Mouse (Mus musculus): ENCODE data around the gene Sept8. TPM values are rescaled to one million over a fixed set of nuclear protein-coding genes. Genes with fewer than 3 reads are reported as not detected.

Gene Sept8
- polyA plus RNA-seq, 1 experiment from 2014 or later = 14.9 TPM

DNA sequence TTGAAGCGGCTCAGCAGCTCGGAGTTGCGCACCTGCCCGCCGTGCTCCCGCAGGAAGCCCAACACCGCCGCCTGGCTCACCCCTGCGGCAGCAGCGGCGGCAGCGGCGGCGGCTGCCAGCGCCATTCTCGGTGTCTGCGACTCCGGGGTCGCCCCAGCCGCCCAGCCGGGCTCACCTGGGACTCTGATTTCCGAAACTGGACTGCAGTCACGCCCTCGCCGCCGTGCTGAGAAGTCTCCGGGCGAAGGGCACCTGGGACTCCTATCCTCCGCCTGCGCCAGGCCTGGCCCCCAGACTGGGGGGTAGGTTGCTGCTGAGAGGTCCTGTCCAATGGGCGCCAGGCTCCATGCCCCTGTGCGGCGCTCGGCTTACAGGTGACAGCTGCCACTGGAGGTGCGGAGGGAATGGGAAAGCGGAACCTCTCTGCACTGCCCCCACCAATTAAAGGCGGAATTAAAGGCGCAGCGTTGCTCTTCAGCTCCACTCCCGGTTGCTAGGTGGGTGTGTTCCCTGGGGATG lies 39.2 kb upstream of the Sept8 start, which contains the start of the genes Gm9945 and Sowaha:
Gm9945 (plus strand) TSS at position 384 of the 519 bp plus-strand sequence.
Sowaha (minus strand) TSS at position 492 of the 519 bp plus-strand sequence.
- H3K9ac ChIP-seq (ENCODE audit: low read length) = 0 out of 2 replicates have a peak within 1 kb of the TSS, but pooled peaks have one; percentile 9
- ATAC-seq (ENCODE audit: low FRiP score) (0 out of 2 replicates have a peak, but pooled peaks have one; percentile 35), DNase-seq (ENCODE audit: low spot score, missing footprints) (peak; percentile 91)
- peaks cover 55% of the 10 kb centered on the region for H3K27me3 ChIP-seq (ENCODE audit: control insufficient read depth, insufficient read depth, low read length)
- H3K9me3 ChIP-seq (ENCODE audit: control insufficient read depth, low read length) = peaks cover 5% of the 10 kb centered on the region; the same call in 1 of the 2 replicates
- H3K4me1 ChIP-seq (ENCODE audit: control insufficient read depth, insufficient read depth, low read length) = peaks cover 17% of the 10 kb centered on the region
- H3K4me2 ChIP-seq = peak within 1 kb of the TSS; percentile 51
- 3% methylated on average over 40 of the region's 40 CpGs for WGBS
- no peak within 1 kb of the TSS for H3K27ac ChIP-seq (ENCODE audit: low read depth, low read length)
- H3K4me3 ChIP-seq (ENCODE audit: low read depth, low read length) = peak within 1 kb of the TSS; percentile 39
- no peaks in the 10 kb centered on the region for H3K36me3 ChIP-seq (ENCODE audit: control insufficient read depth, insufficient read depth, low read length)

DNA sequence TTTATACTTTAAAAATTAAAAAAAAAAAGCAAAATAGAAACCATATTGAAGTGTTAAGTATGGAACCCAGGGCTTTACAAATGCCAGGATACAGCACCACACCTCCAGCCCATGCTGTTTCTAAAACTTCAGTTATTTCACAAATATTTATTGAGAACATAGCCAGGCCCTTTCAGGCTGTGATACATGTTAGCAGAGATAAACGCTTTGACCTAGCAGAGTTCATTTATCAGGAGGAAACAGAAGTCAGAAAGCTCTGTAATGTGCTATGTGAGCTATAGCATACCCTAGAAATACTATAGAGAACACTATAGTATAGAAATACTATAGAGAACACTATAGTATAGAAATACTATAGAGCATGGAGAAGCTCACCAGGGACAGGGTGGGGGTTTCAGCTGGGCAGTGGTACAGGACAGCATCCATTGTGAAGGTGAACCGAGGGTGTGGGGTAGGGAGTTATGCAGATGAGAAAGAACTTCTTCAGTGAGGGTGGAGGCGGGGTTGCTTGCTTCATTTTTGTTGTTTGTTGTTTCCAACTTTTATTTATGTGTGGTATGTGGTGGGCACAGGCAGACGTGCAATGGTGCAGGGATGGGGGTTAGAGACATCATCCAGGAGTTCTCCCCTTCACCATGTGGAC lies 37.8 kb upstream of the Sept8 start:
- Histone ChIP-seq H3K27me3 (ENCODE audit: control insufficient read depth, insufficient read depth, low read length) (peaks cover 54% of the 10 kb centered on the region), H3K27ac (ENCODE audit: low read depth, low read length) (no peak overlapping the region), H3K4me1 (ENCODE audit: control insufficient read depth, insufficient read depth, low read length) (peaks cover 7% of the 10 kb centered on the region), H3K9me3 (ENCODE audit: control insufficient read depth, low read length) (peaks cover 5% of the 10 kb centered on the region; the same call in 1 of the 2 replicates), H3K36me3 (ENCODE audit: control insufficient read depth, insufficient read depth, low read length) (no peaks in the 10 kb centered on the region), H3K4me3 (ENCODE audit: low read depth, low read length) (no peak overlapping the region), H3K4me2 (no peak overlapping the region), H3K9ac (ENCODE audit: low read length) (no peak overlapping the region)
- WGBS = 70% methylated on average over 4 of the region's 4 CpGs
- DNase-seq (ENCODE audit: low spot score, missing footprints) (no peak), ATAC-seq (ENCODE audit: low FRiP score) (no peak)

- Histone ChIP-seq H3K4me1 (ENCODE audit: control insufficient read depth, insufficient read depth, low read length) (peaks cover 12% of the 10 kb centered on the region), H3K27me3 (ENCODE audit: control insufficient read depth, insufficient read depth, low read length) (peaks cover 59% of the 10 kb centered on the region), H3K4me3 (ENCODE audit: low read depth, low read length) (no peak overlapping the region), H3K9me3 (ENCODE audit: control insufficient read depth, low read length) (peaks cover 5% of the 10 kb centered on the region; the same call in 1 of the 2 replicates), H3K27ac (ENCODE audit: low read depth, low read length) (no peak overlapping the region), H3K4me2 (no peak overlapping the region), H3K9ac (ENCODE audit: low read length) (no peak overlapping the region), H3K36me3 (ENCODE audit: control insufficient read depth, insufficient read depth, low read length) (no peaks in the 10 kb centered on the region)
- no peak for DNase-seq (ENCODE audit: low spot score, missing footprints)
- ATAC-seq (ENCODE audit: low FRiP score) = no peak
- WGBS = 82% methylated on average over 9 of the region's 9 CpGs
These were observed 35.7 kb upstream of the Sept8 start for GRCm38 (mm10) chr11:53483159-53483891.

DNA sequence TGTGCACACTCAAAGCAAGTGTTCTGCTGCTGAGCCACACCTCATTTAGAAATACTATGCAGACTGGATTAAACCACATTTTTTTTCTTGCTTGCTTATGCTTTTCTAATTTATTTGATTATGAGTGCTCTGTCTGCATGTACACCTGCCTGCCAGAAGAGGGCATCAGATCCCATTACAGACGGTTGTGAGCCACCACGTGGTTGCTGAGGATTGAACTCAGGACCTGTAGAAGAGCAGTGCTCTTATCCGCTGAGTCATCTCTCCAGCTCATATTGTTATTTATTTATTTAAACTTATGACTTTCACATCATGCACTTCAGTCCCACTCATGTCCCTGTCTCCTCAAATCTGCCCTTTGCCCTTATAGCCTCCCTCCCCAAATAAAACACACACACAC lies 33.3 kb upstream of the Sept8 start:
- H3K27me3 ChIP-seq (ENCODE audit: control insufficient read depth, insufficient read depth, low read length) = peaks cover 41% of the 10 kb centered on the region
- no peak for DNase-seq (ENCODE audit: low spot score, missing footprints)

DNA sequence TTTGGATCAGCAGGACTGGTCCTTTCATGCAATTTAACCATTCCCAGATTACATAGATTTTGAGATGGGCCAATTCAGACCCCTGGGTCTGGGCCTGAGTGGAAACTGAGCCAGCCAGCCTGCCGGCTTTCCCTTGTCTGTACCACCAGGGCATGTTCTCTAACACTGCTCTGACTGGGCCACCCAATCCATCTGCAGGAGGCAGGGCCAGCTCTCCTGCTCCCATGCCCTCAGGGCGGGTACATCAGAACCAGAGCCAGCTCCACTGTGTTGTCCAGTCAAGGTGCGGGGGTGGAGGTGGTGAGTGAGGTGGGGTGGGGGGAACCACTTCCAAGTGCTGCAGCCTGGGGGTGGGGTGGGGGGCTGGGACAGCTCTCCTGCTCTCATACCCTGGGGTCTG lies 32.7 kb upstream of the Sept8 start:
- ATAC-seq (ENCODE audit: low FRiP score) (no peak), DNase-seq (ENCODE audit: low spot score, missing footprints) (no peak)
- H3K9ac ChIP-seq (ENCODE audit: low read length) = no peak overlapping the region
- peaks cover 35% of the 10 kb centered on the region for H3K27me3 ChIP-seq (ENCODE audit: control insufficient read depth, insufficient read depth, low read length)
- no peak overlapping the region for H3K4me2 ChIP-seq
- H3K27ac ChIP-seq (ENCODE audit: low read depth, low read length) = no peak overlapping the region
- peaks cover 6% of the 10 kb centered on the region for H3K4me1 ChIP-seq (ENCODE audit: control insufficient read depth, insufficient read depth, low read length)
- no peaks in the 10 kb centered on the region for H3K36me3 ChIP-seq (ENCODE audit: control insufficient read depth, insufficient read depth, low read length)
- H3K9me3 ChIP-seq (ENCODE audit: control insufficient read depth, low read length) = no peaks in the 10 kb centered on the region
- H3K4me3 ChIP-seq (ENCODE audit: low read depth, low read length) = no peak overlapping the region
- WGBS = 59% methylated on average over 3 of the region's 3 CpGs

More for the DNA sequence above, 33.3 kb upstream of the Sept8 start:
- no peak for ATAC-seq (ENCODE audit: low FRiP score)
- 50% methylated on average over 3 of the region's 3 CpGs for WGBS
- Histone ChIP-seq H3K4me2 (no peak overlapping the region), H3K4me3 (ENCODE audit: low read depth, low read length) (no peak overlapping the region), H3K36me3 (ENCODE audit: control insufficient read depth, insufficient read depth, low read length) (no peaks in the 10 kb centered on the region), H3K27ac (ENCODE audit: low read depth, low read length) (no peak overlapping the region), H3K9ac (ENCODE audit: low read length) (no peak overlapping the region), H3K4me1 (ENCODE audit: control insufficient read depth, insufficient read depth, low read length) (peaks cover 5% of the 10 kb centered on the region; the same call in 1 of the 2 replicates), H3K9me3 (ENCODE audit: control insufficient read depth, low read length) (no peaks in the 10 kb centered on the region)

DNA sequence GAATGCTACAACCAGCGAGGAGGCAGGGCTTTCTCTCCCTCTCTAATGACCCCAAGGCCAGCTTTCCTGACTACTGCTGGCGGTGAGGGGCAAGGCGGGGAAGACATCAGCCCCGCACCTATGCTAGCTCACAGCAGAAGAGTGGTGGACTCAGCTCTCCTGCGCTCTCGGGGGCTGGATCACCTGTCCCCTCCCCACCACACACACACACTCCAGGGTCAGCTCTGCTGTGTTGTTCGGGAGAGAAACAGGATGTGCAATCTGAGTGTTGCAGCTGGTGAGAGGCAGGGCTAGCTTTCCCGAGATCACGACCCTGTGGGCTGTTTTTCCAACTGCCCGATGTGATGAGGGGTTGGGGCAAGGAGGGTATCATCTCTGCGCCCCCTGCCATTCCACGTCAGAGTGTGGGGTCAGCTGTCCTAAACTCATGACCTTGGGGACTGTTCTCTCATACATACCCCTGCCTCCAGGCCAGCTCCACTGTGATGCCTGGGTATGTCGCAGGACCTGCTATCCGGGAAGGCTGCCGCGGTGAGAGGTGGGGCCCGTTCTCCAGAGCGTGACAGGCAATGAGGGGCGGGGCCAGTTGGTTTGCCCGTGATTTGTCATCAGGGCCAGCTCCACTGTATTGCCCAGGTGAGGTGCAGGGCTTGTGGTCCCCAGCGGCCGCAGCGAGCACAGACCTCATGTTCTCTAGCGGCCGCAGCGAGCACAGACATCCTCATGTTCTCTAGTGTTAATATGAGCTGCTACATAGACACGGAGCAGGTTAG lies 32.0 kb upstream of the Sept8 start:
- H3K9ac ChIP-seq (ENCODE audit: low read length) = no peak overlapping the region
- H3K27me3 ChIP-seq (ENCODE audit: control insufficient read depth, insufficient read depth, low read length) = peaks cover 32% of the 10 kb centered on the region
- H3K27ac ChIP-seq (ENCODE audit: low read depth, low read length) = no peak overlapping the region
- H3K4me1 ChIP-seq (ENCODE audit: control insufficient read depth, insufficient read depth, low read length) = peaks cover 13% of the 10 kb centered on the region
- WGBS = 17% methylated on average over 27 of the region's 27 CpGs
- no peaks in the 10 kb centered on the region for H3K36me3 ChIP-seq (ENCODE audit: control insufficient read depth, insufficient read depth, low read length)
- H3K4me2 ChIP-seq = peak overlapping the region; percentile 17
- peak; percentile 49 for ATAC-seq (ENCODE audit: low FRiP score)
- H3K9me3 ChIP-seq (ENCODE audit: control insufficient read depth, low read length) = no peaks in the 10 kb centered on the region
- no peak for DNase-seq (ENCODE audit: low spot score, missing footprints)
- peak overlapping the region; percentile 5; the same call in 1 of the 2 replicates for H3K4me3 ChIP-seq (ENCODE audit: low read depth, low read length)

- Histone ChIP-seq H3K27me3 (ENCODE audit: control insufficient read depth, insufficient read depth, low read length) (peaks cover 32% of the 10 kb centered on the region), H3K4me2 (no peak overlapping the region), H3K36me3 (ENCODE audit: control insufficient read depth, insufficient read depth, low read length) (no peaks in the 10 kb centered on the region), H3K27ac (ENCODE audit: low read depth, low read length) (no peak overlapping the region), H3K9ac (ENCODE audit: low read length) (no peak overlapping the region), H3K9me3 (ENCODE audit: control insufficient read depth, low read length) (no peaks in the 10 kb centered on the region), H3K4me3 (ENCODE audit: low read depth, low read length) (no peak overlapping the region), H3K4me1 (ENCODE audit: control insufficient read depth, insufficient read depth, low read length) (peaks cover 21% of the 10 kb centered on the region)
- DNase-seq (ENCODE audit: low spot score, missing footprints) (peak; percentile 83), ATAC-seq (ENCODE audit: low FRiP score) (no peak)
- 94% methylated on average over 5 of the region's 5 CpGs for WGBS
These were observed 30.1 kb upstream of the Sept8 start for GRCm38 (mm10) chr11:53489007-53489406.

DNA sequence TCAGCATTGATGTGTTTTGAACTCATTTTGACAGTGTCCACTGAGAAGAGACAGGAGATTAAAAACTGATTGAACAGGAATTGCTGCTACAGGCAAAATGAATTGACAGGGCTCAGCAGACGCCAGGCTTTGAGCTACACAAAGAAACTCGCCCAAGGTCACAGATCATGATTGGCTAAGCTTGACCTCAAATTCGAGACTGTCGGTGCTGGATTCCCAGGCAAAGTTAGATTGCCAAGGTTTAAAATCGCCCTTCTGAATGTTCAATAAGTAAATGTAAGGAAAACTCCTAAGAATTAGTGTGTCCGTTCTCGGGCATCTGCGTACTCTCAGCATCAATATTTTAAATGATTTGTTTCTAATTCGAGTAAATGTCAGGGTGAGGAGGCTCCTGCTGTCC lies 29.6 kb upstream of the Sept8 start:
- WGBS = 48% methylated on average over 9 of the region's 9 CpGs
- DNase-seq (ENCODE audit: low spot score, missing footprints) (peak; percentile 88), ATAC-seq (ENCODE audit: low FRiP score) (no peak)
- H3K36me3 ChIP-seq (ENCODE audit: control insufficient read depth, insufficient read depth, low read length) = no peaks in the 10 kb centered on the region
- no peaks in the 10 kb centered on the region for H3K9me3 ChIP-seq (ENCODE audit: control insufficient read depth, low read length)
- H3K4me3 ChIP-seq (ENCODE audit: low read depth, low read length) = no peak overlapping the region
- no peak overlapping the region for H3K27ac ChIP-seq (ENCODE audit: low read depth, low read length)
- no peak overlapping the region for H3K9ac ChIP-seq (ENCODE audit: low read length)
- H3K27me3 ChIP-seq (ENCODE audit: control insufficient read depth, insufficient read depth, low read length) = peaks cover 32% of the 10 kb centered on the region
- H3K4me2 ChIP-seq = no peak overlapping the region
- H3K4me1 ChIP-seq (ENCODE audit: control insufficient read depth, insufficient read depth, low read length) = peaks cover 21% of the 10 kb centered on the region

All from midbrain, embryonic 11.5 days (tissue).